Mouse (Mus musculus) neural tube, embryonic 12.5 days (tissue): ENCODE measurements around the gene Slc5a4b. TPM values are rescaled to one million over a fixed set of nuclear protein-coding genes. Genes with fewer than 3 reads are reported as not detected.
"Not testable (repeated sequence)": the region's sequence is repeated elsewhere in the genome, so short reads cannot be mapped to it uniquely, and the experiment has no call there.

ENCODE experiments used
- ATAC-seq: fragments of 200-750 bp; cut with Nextera tagmentation; 2 replicates; pipeline ENCODE4 v1.8.0; 2017; ENCODE audit warnings: low read depth, mild to moderate bottlenecking, moderate TSS enrichment, moderate library complexity; ENCODE audit not compliant: low FRiP score
- H3K27ac ChIP-seq: fragments of 300-500 bp; sonication (generic); 2 replicates; pipeline ENCODE4 v1.5.1; 2016
- H3K27me3 ChIP-seq: fragments of 300-500 bp; sonication (generic); replicated peaks from 2 replicates; pipeline ENCODE4 v1.6.1; 2016; ENCODE audit warnings: mild to moderate bottlenecking
- H3K36me3 ChIP-seq: fragments of 300-500 bp; sonication (generic); 2 replicates; pipeline ENCODE4 v1.6.1; 2016; ENCODE audit warnings: mild to moderate bottlenecking
- H3K4me1 ChIP-seq: fragments of 300-500 bp; sonication (generic); 2 replicates; pipeline ENCODE4 v1.6.1; 2016
- H3K4me2 ChIP-seq: fragments of 300-500 bp; sonication (generic); replicated peaks from 2 replicates; pipeline ENCODE4 v1.6.1; 2016; ENCODE audit warnings: mild to moderate bottlenecking
- H3K4me3 ChIP-seq: fragments of 300-500 bp; sonication (generic); 2 replicates; pipeline ENCODE4 v1.5.1; 2016
- H3K9ac ChIP-seq: fragments of 300-500 bp; sonication (generic); 2 replicates; pipeline ENCODE4 v1.6.1; 2016; ENCODE audit warnings: mild to moderate bottlenecking
- H3K9me3 ChIP-seq: fragments of 300-500 bp; sonication (generic); 2 replicates; pipeline ENCODE4 v1.6.1; 2016; ENCODE audit warnings: mild to moderate bottlenecking
- whole genome bisulfite sequencing: fragments of 180-500 bp; shearing (Covaris S2); methylation state at CpG from one replicate; pipeline ENCODE4 v1.1.7; 2016; 5-methylcytosine and 5-hydroxymethylcytosine counted together
- polyA plus RNA-seq: library from polyadenylated mRNA; unstranded; fragments of >200 nt; fragmentation: Nextera tagmentation; extraction: Ambion mirVana; gene quantifications from 2 replicates; pipeline ENCODE4 v1.2.1, GENCODE M21; 2016

The Slc5a4b gene
- polyA plus RNA-seq, 1 experiment from 2014 or later, result not detected

- no peak for ATAC-seq
- no peak overlapping the region for H3K4me2 ChIP-seq
- H3K27me3 ChIP-seq, result no peaks in the 10 kb centered on the region
- H3K36me3 ChIP-seq, result no peaks in the 10 kb centered on the region
- no peak overlapping the region for H3K9ac ChIP-seq
- no peaks in the 10 kb centered on the region for H3K4me1 ChIP-seq
- no peak overlapping the region for H3K4me3 ChIP-seq
- WGBS, result 93% methylated on average over 8 of the region's 8 CpGs
- H3K9me3 ChIP-seq, result no peaks in the 10 kb centered on the region
- H3K27ac ChIP-seq, result no peak overlapping the region
These were observed 14.2 kb downstream of the Slc5a4b start for GRCm38 (mm10) chr10:76096580-76096979.

- not testable (repeated sequence) for H3K4me3 ChIP-seq, H3K4me1 ChIP-seq, H3K9me3 ChIP-seq, H3K36me3 ChIP-seq, H3K9ac ChIP-seq, H3K27me3 ChIP-seq, H3K27ac ChIP-seq, ATAC-seq, H3K4me2 ChIP-seq
- 91% methylated on average over 2 of the region's 2 CpGs for WGBS
These were observed 33.8 kb downstream of the Slc5a4b start for GRCm38 (mm10) chr10:76077008-76077407.

- not testable (repeated sequence) for H3K36me3 ChIP-seq, H3K27ac ChIP-seq, H3K9me3 ChIP-seq, H3K4me3 ChIP-seq, H3K4me2 ChIP-seq, H3K9ac ChIP-seq, H3K27me3 ChIP-seq, ATAC-seq, H3K4me1 ChIP-seq
- 95% methylated on average over 5 of the region's 5 CpGs for WGBS
These were observed 38.7 kb downstream of the Slc5a4b start for GRCm38 (mm10) chr10:76072080-76072479.

- Histone ChIP-seq H3K4me1 (0 out of 2 replicates have a peak, but pooled peaks cover 5% of the 10 kb centered on the region), H3K4me2 (no peak overlapping the region), H3K27me3 (no peaks in the 10 kb centered on the region), H3K36me3 (no peaks in the 10 kb centered on the region), H3K4me3 (no peak overlapping the region), H3K9ac (no peak overlapping the region), H3K9me3 (no peaks in the 10 kb centered on the region), H3K27ac (no peak overlapping the region)
- WGBS, result 15% methylated on average over 12 of the region's 12 CpGs
- ATAC-seq, result no peak
These were observed 42.8 kb downstream of the Slc5a4b start for GRCm38 (mm10) chr10:76067674-76068613.

- 89% methylated on average over 5 of the region's 5 CpGs for WGBS
These were observed 48.3 kb downstream of the Slc5a4b start for GRCm38 (mm10) chr10:76062439-76062838.

GRCm38 (mm10) chr10:76051860-76052259, 58.9 kb downstream of the Slc5a4b start:
- no peak overlapping the region for H3K9ac ChIP-seq
- ATAC-seq, result no peak
- 83% methylated on average over 11 of the region's 11 CpGs for WGBS
- H3K4me1 ChIP-seq, result no peaks in the 10 kb centered on the region
- H3K36me3 ChIP-seq, result no peaks in the 10 kb centered on the region
- H3K27me3 ChIP-seq, result no peaks in the 10 kb centered on the region
- no peak overlapping the region for H3K27ac ChIP-seq
- H3K4me3 ChIP-seq, result no peak overlapping the region
- H3K9me3 ChIP-seq, result peaks cover 4% of the 10 kb centered on the region; the same call in 1 of the 2 replicates
- no peak overlapping the region for H3K4me2 ChIP-seq

More at GRCm38 (mm10) chr10:76062439-76062838, 48.3 kb downstream of the Slc5a4b start:
- H3K27me3 ChIP-seq, result no peaks in the 10 kb centered on the region
- no peaks in the 10 kb centered on the region for H3K36me3 ChIP-seq
- no peak overlapping the region for H3K4me3 ChIP-seq
- no peak overlapping the region for H3K27ac ChIP-seq
- ATAC-seq, result no peak
- H3K9ac ChIP-seq, result no peak overlapping the region
- H3K4me2 ChIP-seq, result no peak overlapping the region
- no peaks in the 10 kb centered on the region for H3K4me1 ChIP-seq
- H3K9me3 ChIP-seq, result no peaks in the 10 kb centered on the region

- Histone ChIP-seq H3K4me2 (no peak overlapping the region), H3K4me1 (no peaks in the 10 kb centered on the region), H3K9me3 (peaks cover 4% of the 10 kb centered on the region; the same call in 1 of the 2 replicates)
These were observed 61.8 kb downstream of the Slc5a4b start for GRCm38 (mm10) chr10:76048967-76049366.

GRCm38 (mm10) chr10:76047182-76047869, 63.4 kb downstream of the Slc5a4b start:
- H3K4me1 ChIP-seq, result no peaks in the 10 kb centered on the region
- no peak overlapping the region for H3K9ac ChIP-seq
- no peak for ATAC-seq
- no peak overlapping the region for H3K4me3 ChIP-seq
- no peak overlapping the region for H3K4me2 ChIP-seq
- peaks cover under 1% of the 10 kb centered on the region; the same call in 1 of the 2 replicates for H3K9me3 ChIP-seq
- 59% methylated on average over 5 of the region's 5 CpGs for WGBS
- H3K27ac ChIP-seq, result no peak overlapping the region
- no peaks in the 10 kb centered on the region for H3K27me3 ChIP-seq
- peaks cover 15% of the 10 kb centered on the region for H3K36me3 ChIP-seq

More at GRCm38 (mm10) chr10:76048967-76049366, 61.8 kb downstream of the Slc5a4b start:
- no peak overlapping the region for H3K27ac ChIP-seq
- 70% methylated on average over 6 of the region's 6 CpGs for WGBS
- peaks cover 3% of the 10 kb centered on the region; the same call in 1 of the 2 replicates for H3K36me3 ChIP-seq
- H3K27me3 ChIP-seq, result no peaks in the 10 kb centered on the region
- H3K4me3 ChIP-seq, result no peak overlapping the region
- no peak for ATAC-seq
- H3K9ac ChIP-seq, result no peak overlapping the region

GRCm38 (mm10) chr10:76046754-76047153, 64.0 kb downstream of the Slc5a4b start:
- Histone ChIP-seq H3K4me2 (no peak overlapping the region), H3K27me3 (no peaks in the 10 kb centered on the region), H3K9me3 (no peaks in the 10 kb centered on the region), H3K9ac (no peak overlapping the region), H3K4me3 (no peak overlapping the region), H3K27ac (no peak overlapping the region), H3K36me3 (peaks cover 15% of the 10 kb centered on the region), H3K4me1 (no peaks in the 10 kb centered on the region)
- no peak for ATAC-seq
- WGBS, result 68% methylated on average over 1 of the region's 1 CpGs

GRCm38 (mm10) chr10:76045343-76045742, 65.4 kb downstream of the Slc5a4b start:
- Histone ChIP-seq H3K9ac (no peak overlapping the region), H3K27ac (no peak overlapping the region), H3K9me3 (no peaks in the 10 kb centered on the region), H3K4me2 (no peak overlapping the region), H3K27me3 (no peaks in the 10 kb centered on the region), H3K36me3 (peaks cover 28% of the 10 kb centered on the region), H3K4me1 (no peaks in the 10 kb centered on the region), H3K4me3 (no peak overlapping the region)
- WGBS, result 51% methylated on average over 5 of the region's 5 CpGs
- ATAC-seq, result no peak

GRCm38 (mm10) chr10:76036962-76037361, 73.8 kb downstream of the Slc5a4b start:
- ATAC-seq, result no peak
- Histone ChIP-seq H3K4me2 (no peak overlapping the region), H3K27ac (no peak overlapping the region), H3K36me3 (peaks cover 55% of the 10 kb centered on the region), H3K9me3 (no peaks in the 10 kb centered on the region), H3K4me1 (peaks cover 8% of the 10 kb centered on the region; the same call in 1 of the 2 replicates), H3K4me3 (no peak overlapping the region), H3K27me3 (no peaks in the 10 kb centered on the region), H3K9ac (no peak overlapping the region)
- WGBS, result 95% methylated on average over 5 of the region's 5 CpGs

GRCm38 (mm10) chr10:76035277-76035676, 75.5 kb downstream of the Slc5a4b start:
- Histone ChIP-seq H3K4me3 (no peak overlapping the region), H3K4me2 (no peak overlapping the region), H3K4me1 (peaks cover 8% of the 10 kb centered on the region; the same call in 1 of the 2 replicates), H3K9ac (no peak overlapping the region), H3K9me3 (no peaks in the 10 kb centered on the region), H3K27ac (no peak overlapping the region), H3K36me3 (peaks cover 41% of the 10 kb centered on the region), H3K27me3 (no peaks in the 10 kb centered on the region)
- ATAC-seq, result no peak
